Mouse (Mus musculus): ENCODE measurements around the gene Clpp.

GRCm38 (mm10) chr17:57030931-57031660, 41.0 kb downstream of the Clpp start, which contains the start of gene Khsrp:
- TF ChIP-seq POLR2A (IDR thresholded peaks at IDR 0.05; ENCODE audit: insufficient read depth, low read depth, low read length) (peak; percentile 63; the same call in 1 of the 2 replicates), CTCF (IDR thresholded peaks at IDR 0.05) (no peak), EP300 (IDR thresholded peaks at IDR 0.05; ENCODE audit: insufficient read depth, low read depth, low read length) (no peak)
